Mouse (Mus musculus) embryonic facial prominence, embryonic 12.5 days (tissue): Measurements from ENCODE around the gene Capzb. TPM values are rescaled to one million over a fixed set of nuclear protein-coding genes. Genes with fewer than 3 reads are reported as not detected.

Experiments
- ATAC-seq: fragments of 200-750 bp; cut with Nextera tagmentation; 2 replicates; pipeline ENCODE4 v1.8.0; 2017; ENCODE audit not compliant: insufficient number of reproducible peaks, insufficient read depth, low FRiP score, low TSS enrichment
- H3K27ac ChIP-seq: fragments of 300-500 bp; sonication (generic); 2 replicates; pipeline ENCODE4 v1.5.1; 2016; ENCODE audit warnings: mild to moderate bottlenecking
- H3K27me3 ChIP-seq: fragments of 300-500 bp; sonication (generic); 2 replicates; pipeline ENCODE4 v1.6.1; 2016; ENCODE audit warnings: mild to moderate bottlenecking, moderate library complexity
- H3K36me3 ChIP-seq: fragments of 300-500 bp; sonication (generic); 2 replicates; pipeline ENCODE4 v1.6.1; 2016; ENCODE audit warnings: mild to moderate bottlenecking
- H3K4me1 ChIP-seq: fragments of 300-500 bp; sonication (generic); 2 replicates; pipeline ENCODE4 v1.6.1; 2016
- H3K4me2 ChIP-seq: fragments of 300-500 bp; sonication (generic); replicated peaks from 2 replicates; pipeline ENCODE4 v1.6.1; 2016; ENCODE audit warnings: mild to moderate bottlenecking, moderate library complexity
- H3K4me3 ChIP-seq: fragments of 300-500 bp; sonication (generic); 2 replicates; pipeline ENCODE4 v1.5.1; 2016; ENCODE audit warnings: mild to moderate bottlenecking
- H3K9ac ChIP-seq: fragments of 300-500 bp; sonication (generic); 2 replicates; pipeline ENCODE4 v1.6.1; 2016; ENCODE audit warnings: mild to moderate bottlenecking, moderate library complexity
- H3K9me3 ChIP-seq: fragments of 300-500 bp; sonication (generic); 2 replicates; pipeline ENCODE4 v1.6.1; 2016; ENCODE audit warnings: mild to moderate bottlenecking, moderate library complexity
- WGBS: fragments of 180-500 bp; shearing (Covaris S2); methylation state at CpG from one replicate; pipeline ENCODE4 v1.1.7; 2016; 5-methylcytosine and 5-hydroxymethylcytosine counted together
- polyA plus RNA-seq: library from polyadenylated mRNA; unstranded; fragments of >200 nt; fragmentation: Nextera tagmentation; extraction: Ambion mirVana; gene quantifications from 2 replicates; pipeline ENCODE4 v1.2.1, GENCODE M21; 2016

The Capzb gene
- polyA plus RNA-seq, 1 experiment from 2014 or later: 415 TPM

DNA sequence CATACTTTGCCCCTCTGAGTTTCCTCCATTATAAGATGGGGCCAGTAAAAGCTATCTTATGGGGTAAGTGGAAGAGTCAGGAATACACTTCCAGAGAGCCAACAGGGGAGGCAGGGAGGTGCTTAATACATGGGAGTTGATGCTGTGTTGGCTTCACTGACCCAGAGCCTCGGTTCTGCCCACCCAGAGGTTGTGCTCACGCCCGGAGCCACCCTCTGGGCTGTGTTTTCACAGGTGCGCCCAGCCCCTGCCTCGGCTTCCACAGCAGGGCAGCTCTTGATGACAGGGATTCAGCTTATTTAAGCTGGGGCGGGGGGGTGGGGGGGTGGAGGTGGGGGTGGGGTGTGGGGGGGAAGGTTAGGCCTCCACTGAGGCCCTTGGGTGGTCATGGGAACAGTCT is 52.1 kb downstream of the Capzb start:
- WGBS: 73% methylated on average over 6 of the region's 6 CpGs
- Histone ChIP-seq H3K27ac (peak overlapping the region; percentile 78; the same call in 1 of the 2 replicates), H3K4me3 (no peak overlapping the region), H3K4me1 (peaks cover 91% of the 10 kb centered on the region), H3K4me2 (no peak overlapping the region), H3K27me3 (no peaks in the 10 kb centered on the region), H3K36me3 (peaks cover 35% of the 10 kb centered on the region), H3K9ac (peak overlapping the region; percentile 7; the same call in 1 of the 2 replicates), H3K9me3 (no peaks in the 10 kb centered on the region)
- ATAC-seq: no peak

DNA sequence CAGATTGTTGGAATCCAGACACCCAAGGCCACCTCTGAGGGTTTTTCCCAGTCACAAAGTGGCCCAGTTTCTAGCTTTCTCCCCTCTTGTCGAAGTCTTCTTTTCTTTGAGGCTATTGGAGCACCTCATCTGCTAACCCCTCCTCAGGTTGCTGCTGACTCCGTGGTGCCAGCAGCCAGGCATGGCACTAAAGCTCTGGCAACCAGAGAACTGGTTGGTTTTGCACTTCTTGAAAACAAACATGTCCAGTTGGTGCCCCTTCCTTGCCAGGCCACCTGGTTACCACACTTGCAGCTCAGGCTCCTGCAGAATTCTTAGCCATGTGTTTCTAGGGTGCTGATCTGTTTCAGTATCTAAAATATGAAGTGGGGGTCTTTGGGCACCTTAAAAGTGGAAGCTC is 52.8 kb downstream of the Capzb start:
- Histone ChIP-seq H3K4me3 (no peak overlapping the region), H3K9me3 (no peaks in the 10 kb centered on the region), H3K36me3 (peaks cover 27% of the 10 kb centered on the region), H3K4me1 (peaks cover 95% of the 10 kb centered on the region), H3K4me2 (no peak overlapping the region), H3K27ac (peak overlapping the region; percentile 78), H3K9ac (0 out of 2 replicates have a peak overlapping the region, but pooled peaks have one; percentile 7), H3K27me3 (no peaks in the 10 kb centered on the region)
- no peak for ATAC-seq
- 88% methylated on average over 2 of the region's 2 CpGs for WGBS

DNA sequence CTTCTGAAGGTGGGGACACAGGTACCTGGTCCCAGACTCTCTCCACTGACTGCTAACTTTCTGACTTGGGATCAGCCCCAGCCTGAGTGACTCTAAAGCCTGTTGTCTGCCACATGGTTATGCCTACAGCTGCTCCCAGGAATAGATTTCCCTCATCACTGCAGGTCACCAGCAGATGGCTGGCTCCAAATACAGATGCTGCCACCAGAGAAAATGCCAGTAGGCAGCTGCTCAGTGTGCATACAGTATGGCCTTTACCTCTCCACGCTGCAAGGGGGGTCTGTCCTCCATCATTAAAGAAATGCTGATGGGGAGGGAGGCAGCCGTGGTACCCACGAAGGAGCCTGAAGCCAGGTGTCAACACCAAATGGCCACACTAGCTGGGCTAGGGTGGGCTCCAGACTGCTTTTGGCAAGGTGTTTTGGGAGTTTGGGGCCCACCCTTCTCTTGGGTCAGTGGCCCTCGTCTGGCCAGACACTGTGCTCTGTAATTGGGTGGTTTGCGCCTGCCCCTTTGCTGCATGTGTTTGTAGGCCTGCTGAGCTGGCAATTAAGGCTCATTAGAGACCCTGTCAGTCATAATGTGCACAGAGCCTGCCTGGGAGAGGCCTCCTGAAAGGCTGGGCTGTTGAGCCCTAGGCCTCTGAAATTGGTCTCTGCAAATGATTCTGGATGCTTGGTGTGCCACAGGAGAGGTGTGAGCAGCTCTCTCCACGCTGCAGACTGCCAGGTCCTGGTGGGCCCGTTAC is 53.6 kb downstream of the Capzb start:
- H3K4me1 ChIP-seq: peaks cover 95% of the 10 kb centered on the region
- H3K27me3 ChIP-seq: no peaks in the 10 kb centered on the region
- H3K36me3 ChIP-seq: peaks cover 21% of the 10 kb centered on the region; the same call in 1 of the 2 replicates
- ATAC-seq: peak; percentile 65; the same call in 1 of the 2 replicates
- no peak overlapping the region for H3K9ac ChIP-seq
- no peak overlapping the region for H3K4me2 ChIP-seq
- peak overlapping the region; percentile 78 for H3K27ac ChIP-seq
- H3K4me3 ChIP-seq: no peak overlapping the region
- 30% methylated on average over 7 of the region's 7 CpGs for WGBS
- H3K9me3 ChIP-seq: no peaks in the 10 kb centered on the region

DNA sequence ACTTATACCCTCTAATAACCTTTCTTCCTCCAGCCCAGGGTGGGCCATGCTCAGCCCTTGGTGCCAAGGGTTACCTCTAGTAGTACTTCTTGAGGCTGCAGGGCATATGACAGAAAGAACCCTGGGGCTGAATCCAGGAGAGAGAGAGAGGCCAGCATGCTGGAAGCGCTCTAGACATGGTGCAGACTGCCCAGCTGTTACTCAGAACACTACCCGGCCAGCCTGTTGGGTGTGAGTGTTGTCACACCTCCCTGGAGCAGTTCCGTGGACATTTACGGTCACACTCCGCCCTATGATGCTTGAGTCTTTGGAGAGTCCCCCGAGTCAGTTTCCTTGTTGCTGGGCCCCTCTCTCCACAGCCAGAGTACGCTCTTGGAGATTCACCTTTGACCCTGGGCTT is 55.3 kb downstream of the Capzb start:
- no peaks in the 10 kb centered on the region for H3K9me3 ChIP-seq
- H3K4me1 ChIP-seq: peaks cover 93% of the 10 kb centered on the region
- no peak overlapping the region for H3K9ac ChIP-seq
- H3K27ac ChIP-seq: peak overlapping the region; percentile 78; the same call in 1 of the 2 replicates
- no peak overlapping the region for H3K4me2 ChIP-seq
- 0 out of 2 replicates have a peak, but pooled peaks cover 12% of the 10 kb centered on the region for H3K36me3 ChIP-seq
- H3K4me3 ChIP-seq: no peak overlapping the region
- WGBS: 77% methylated on average over 7 of the region's 7 CpGs
- no peak for ATAC-seq
- no peaks in the 10 kb centered on the region for H3K27me3 ChIP-seq

DNA sequence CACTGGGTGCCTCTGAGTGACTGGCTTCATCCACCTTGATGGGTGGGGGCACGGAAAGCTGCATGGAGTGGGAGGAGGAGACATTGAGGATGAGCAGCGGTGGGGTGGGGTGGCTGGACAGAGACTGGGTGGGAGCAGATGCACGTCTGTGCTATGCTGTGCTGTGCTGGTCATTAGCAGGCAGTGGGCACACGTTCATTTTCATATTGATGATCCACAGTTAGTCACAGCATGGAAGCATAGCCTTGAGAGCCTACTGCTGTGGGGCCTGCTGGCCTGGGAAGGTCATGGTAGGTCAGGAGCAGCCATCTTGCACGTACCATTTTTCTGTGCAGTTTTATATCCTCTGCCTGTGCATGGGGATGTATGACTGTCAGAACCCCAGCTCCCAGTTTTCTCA is 56.0 kb downstream of the Capzb start:
- Histone ChIP-seq H3K9ac (no peak overlapping the region), H3K27ac (peak overlapping the region; percentile 91; the same call in 1 of the 2 replicates), H3K4me3 (no peak overlapping the region), H3K9me3 (no peaks in the 10 kb centered on the region), H3K36me3 (0 out of 2 replicates have a peak, but pooled peaks cover 10% of the 10 kb centered on the region), H3K4me1 (peaks cover 95% of the 10 kb centered on the region), H3K27me3 (no peaks in the 10 kb centered on the region), H3K4me2 (no peak overlapping the region)
- ATAC-seq: no peak
- WGBS: 85% methylated on average over 5 of the region's 5 CpGs

DNA sequence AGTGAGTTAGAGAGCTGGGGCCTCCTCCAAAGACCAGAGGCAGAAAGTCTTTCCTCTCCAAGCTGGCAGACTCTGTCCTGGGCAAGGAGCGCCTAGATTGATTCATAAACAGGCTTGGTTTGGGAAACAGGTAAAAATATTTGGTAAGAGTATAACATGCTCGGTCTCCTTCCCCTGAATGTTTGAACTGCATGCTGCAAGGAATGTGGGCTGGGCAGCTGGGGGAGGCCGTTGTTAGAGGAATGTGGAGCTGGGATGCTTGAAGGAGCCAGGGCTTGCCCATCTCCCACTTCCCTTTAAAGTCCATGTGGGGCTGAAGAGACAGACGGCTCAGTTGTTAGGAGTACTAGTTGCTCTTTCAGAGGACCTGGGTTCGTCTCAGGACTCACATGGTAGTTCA is 57.3 kb downstream of the Capzb start:
- Histone ChIP-seq H3K9ac (no peak overlapping the region; the same call in 1 of the 2 replicates), H3K4me1 (peaks cover 92% of the 10 kb centered on the region), H3K4me2 (no peak overlapping the region), H3K4me3 (no peak overlapping the region), H3K27ac (peak overlapping the region; percentile 91), H3K9me3 (no peaks in the 10 kb centered on the region), H3K36me3 (0 out of 2 replicates have a peak, but pooled peaks cover 7% of the 10 kb centered on the region), H3K27me3 (no peaks in the 10 kb centered on the region)
- no peak for ATAC-seq
- WGBS: 38% methylated on average over 5 of the region's 5 CpGs

DNA sequence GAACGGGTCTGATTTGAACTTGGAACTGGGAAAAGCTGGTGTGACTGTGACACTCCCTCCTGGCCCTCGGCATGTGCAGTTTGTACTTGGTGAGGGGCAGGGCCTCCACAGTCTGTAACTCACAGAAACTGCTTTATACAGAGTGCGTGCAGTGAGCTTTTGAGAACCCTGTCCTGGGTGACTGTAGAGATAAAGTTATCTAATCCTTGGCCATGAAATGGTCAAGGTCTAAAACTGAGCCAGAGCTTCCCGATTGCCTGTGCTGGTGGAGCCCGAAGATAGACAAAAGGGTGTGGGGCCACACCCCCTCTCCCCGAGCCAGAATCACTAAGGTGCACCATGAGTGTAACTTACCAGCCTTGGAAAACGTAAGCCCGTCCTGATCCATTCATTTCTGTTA is 58.2 kb downstream of the Capzb start:
- 54% methylated on average over 8 of the region's 8 CpGs for WGBS
- Histone ChIP-seq H3K36me3 (0 out of 2 replicates have a peak, but pooled peaks cover under 1% of the 10 kb centered on the region), H3K9me3 (no peaks in the 10 kb centered on the region), H3K27me3 (no peaks in the 10 kb centered on the region), H3K9ac (no peak overlapping the region), H3K4me2 (no peak overlapping the region), H3K4me1 (peaks cover 86% of the 10 kb centered on the region), H3K4me3 (no peak overlapping the region), H3K27ac (peak overlapping the region; percentile 91)
- ATAC-seq: no peak

DNA sequence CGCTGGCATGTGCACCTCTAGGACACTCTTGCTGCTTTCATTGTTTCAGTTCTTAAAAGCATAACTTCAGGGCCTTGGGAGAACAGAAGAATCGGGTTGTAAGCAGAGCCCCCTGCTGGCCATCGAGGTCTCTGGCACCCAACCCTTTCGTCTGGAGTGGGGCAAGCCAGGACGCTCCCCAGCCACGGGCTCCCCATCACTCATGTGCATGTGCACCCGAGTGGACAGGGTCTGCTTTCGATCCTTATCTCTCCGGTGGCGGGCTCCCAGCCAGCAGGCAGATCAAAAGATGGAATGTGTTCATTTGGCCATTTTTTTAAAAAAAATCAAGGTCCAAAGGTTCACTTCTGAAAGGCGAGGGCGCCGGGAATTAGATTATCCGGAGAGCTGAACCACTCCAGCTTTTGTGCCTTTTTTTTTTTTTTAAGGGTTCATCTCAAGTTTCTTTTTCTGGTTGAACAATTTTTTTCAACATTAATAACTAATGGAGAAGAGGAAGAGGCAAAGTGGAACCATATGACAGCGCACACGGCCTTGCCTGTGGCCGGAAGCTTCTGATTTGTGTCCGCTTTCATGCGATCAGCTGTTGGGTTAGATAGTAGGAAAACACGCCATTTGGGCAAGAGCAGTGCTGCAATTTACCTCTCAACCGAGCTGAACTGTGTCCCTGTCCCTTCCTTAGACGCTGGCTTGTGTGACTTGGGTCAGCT is 59.5 kb downstream of the Capzb start:
- Histone ChIP-seq H3K27me3 (no peaks in the 10 kb centered on the region), H3K9me3 (no peaks in the 10 kb centered on the region), H3K4me1 (peaks cover 86% of the 10 kb centered on the region), H3K9ac (0 out of 2 replicates have a peak overlapping the region, but pooled peaks have one; percentile 19), H3K4me2 (peak overlapping the region; percentile 14), H3K36me3 (peaks cover 3% of the 10 kb centered on the region; the same call in 1 of the 2 replicates), H3K27ac (peak overlapping the region; percentile 91), H3K4me3 (no peak overlapping the region)
- WGBS: 17% methylated on average over 22 of the region's 22 CpGs
- peak; percentile 78; the same call in 1 of the 2 replicates for ATAC-seq

DNA sequence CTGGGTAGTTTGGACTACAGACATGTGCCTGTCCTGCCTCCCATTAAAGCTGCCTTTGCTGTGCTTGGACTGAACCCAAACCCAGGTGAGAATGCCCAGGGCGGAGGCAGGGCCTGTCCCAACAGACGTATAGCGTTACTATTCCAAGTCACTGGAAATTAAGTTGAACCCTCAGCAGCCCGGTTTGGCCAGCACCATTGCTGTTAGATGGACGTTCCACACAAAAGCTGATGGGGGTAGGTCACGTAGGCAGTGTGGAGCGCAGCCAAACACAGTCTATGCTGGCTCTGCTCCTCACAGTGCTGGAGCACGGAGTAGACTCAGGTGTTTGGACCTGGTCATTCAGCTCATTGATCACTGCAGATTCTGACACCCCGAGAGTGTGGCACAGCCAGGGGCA is 60.5 kb downstream of the Capzb start:
- peaks cover 86% of the 10 kb centered on the region for H3K4me1 ChIP-seq
- H3K4me3 ChIP-seq: no peak overlapping the region
- no peak for ATAC-seq
- H3K4me2 ChIP-seq: no peak overlapping the region
- no peaks in the 10 kb centered on the region for H3K27me3 ChIP-seq
- H3K36me3 ChIP-seq: peaks cover 13% of the 10 kb centered on the region; the same call in 1 of the 2 replicates
- 53% methylated on average over 9 of the region's 9 CpGs for WGBS
- peak overlapping the region; percentile 91 for H3K27ac ChIP-seq
- H3K9ac ChIP-seq: no peak overlapping the region
- H3K9me3 ChIP-seq: no peaks in the 10 kb centered on the region

DNA sequence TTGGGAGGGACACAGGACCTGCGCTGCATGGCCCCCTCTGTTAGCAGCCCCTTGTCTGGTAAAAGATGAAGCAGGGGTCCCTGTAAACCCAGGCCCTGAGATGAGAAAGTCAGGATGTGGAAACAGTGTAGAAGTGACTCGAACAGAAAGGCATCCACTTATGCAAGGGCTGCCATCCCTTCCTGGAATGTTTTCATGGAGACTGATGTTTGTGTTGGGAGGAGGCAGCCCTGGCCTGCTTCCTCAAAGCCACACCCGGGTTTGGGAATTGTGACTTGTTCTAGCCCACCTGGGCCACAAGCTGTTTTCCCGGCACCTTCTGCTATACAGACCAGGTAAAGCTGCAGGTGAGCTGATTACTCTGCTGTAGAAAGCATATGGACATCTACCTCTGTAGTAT is 63.4 kb downstream of the Capzb start:
- H3K9ac ChIP-seq: no peak overlapping the region
- no peak overlapping the region for H3K4me3 ChIP-seq
- peaks cover 83% of the 10 kb centered on the region for H3K4me1 ChIP-seq
- H3K36me3 ChIP-seq: peaks cover 22% of the 10 kb centered on the region
- no peak for ATAC-seq
- H3K9me3 ChIP-seq: no peaks in the 10 kb centered on the region
- H3K27ac ChIP-seq: no peak overlapping the region
- no peaks in the 10 kb centered on the region for H3K27me3 ChIP-seq
- 84% methylated on average over 4 of the region's 4 CpGs for WGBS
- no peak overlapping the region for H3K4me2 ChIP-seq

DNA sequence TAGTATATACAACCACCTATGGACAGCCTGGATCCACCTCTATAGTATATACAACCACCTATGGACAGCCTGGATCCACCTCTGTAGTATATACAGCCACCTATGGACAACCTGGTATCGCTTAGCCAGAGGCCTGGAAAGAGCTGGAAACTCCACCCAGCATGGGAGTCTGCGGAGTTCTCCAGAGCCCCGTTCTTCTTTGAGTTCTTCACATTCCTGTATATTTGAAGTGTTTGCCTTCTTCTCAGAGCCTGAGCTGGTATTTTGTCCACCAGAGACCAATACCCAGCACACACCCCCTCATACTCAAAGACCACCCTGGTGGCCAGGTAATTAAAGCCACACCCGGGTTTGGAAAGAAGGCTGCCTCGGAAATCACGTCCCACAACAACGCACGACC is 64.0 kb downstream of the Capzb start:
- no peak overlapping the region for H3K4me2 ChIP-seq
- H3K9me3 ChIP-seq: no peaks in the 10 kb centered on the region
- no peak for ATAC-seq
- peaks cover 81% of the 10 kb centered on the region for H3K4me1 ChIP-seq
- H3K9ac ChIP-seq: 0 out of 2 replicates have a peak overlapping the region, but pooled peaks have one; percentile 10
- H3K27me3 ChIP-seq: no peaks in the 10 kb centered on the region
- peaks cover 28% of the 10 kb centered on the region for H3K36me3 ChIP-seq
- peak overlapping the region; percentile 98; the same call in 1 of the 2 replicates for H3K27ac ChIP-seq
- no peak overlapping the region for H3K4me3 ChIP-seq
- WGBS: 56% methylated on average over 8 of the region's 8 CpGs
